Mouse (Mus musculus) bone marrow, adult 2 months (tissue): Measurements from ENCODE around the gene Ush1g.

Experiments used
- CTCF ChIP-seq: fragments of 200-500 bp; IDR thresholded peaks from 2 replicates; pipeline ENCODE4 v1.5.1; 2011; ENCODE audit warnings: low read length, control low read depth; ENCODE audit not compliant: control insufficient read depth, insufficient read depth
- POLR2A ChIP-seq: fragments of 200-500 bp; IDR thresholded peaks from 2 replicates; pipeline ENCODE4 v1.6.1; 2011; ENCODE audit warnings: low read depth, mild to moderate bottlenecking, control low read depth, low read length, borderline replicate concordance; ENCODE audit not compliant: control insufficient read depth

DNA sequence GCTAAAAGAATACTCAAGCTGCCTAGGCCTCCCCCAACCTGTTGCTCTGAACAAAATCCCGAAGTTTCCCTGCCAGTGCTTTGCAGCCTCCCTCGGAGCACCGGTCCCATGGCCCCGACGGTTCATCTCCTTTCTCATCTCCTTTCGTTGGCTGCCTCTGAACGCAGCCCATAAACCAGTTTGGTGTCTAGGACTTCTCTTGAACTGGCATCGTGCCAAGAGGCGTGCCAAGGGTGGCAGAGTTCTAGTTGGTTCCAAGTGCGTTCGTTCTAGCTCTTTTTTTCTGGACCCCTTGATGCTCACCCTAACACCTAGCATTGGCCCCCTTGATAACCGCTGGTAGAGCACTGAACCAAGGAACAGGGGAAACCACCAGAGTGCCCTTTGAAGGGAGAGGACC lies 13.4 kb upstream of the Ush1g start:
- TF ChIP-seq POLR2A (no peak), CTCF (no peak)
